Mouse (Mus musculus): ENCODE measurements at regions not wholly inside any gene's neighbourhood (a gene's known extent, or its start where the extent isn't known, plus 50 kb on each side); places are given as distances from the start of the nearest gene placed in this dataset.

- DNase-seq (ENCODE audit: low spot score) (no peak), ATAC-seq (ENCODE audit: low FRiP score, low TSS enrichment) (no peak)
- H3K9ac ChIP-seq (ENCODE audit: low read length) = no peak overlapping the region
- H3K4me1 ChIP-seq (replicated peaks; ENCODE audit: control insufficient read depth, insufficient read depth) = no peaks in the 10 kb centered on the region
- no peak for TF ChIP-seq CTCF (IDR thresholded peaks at IDR 0.05; ENCODE audit: low read depth)
- no peak for TF ChIP-seq EP300 (optimal IDR thresholded peaks at IDR 0.05)
- no peak overlapping the region for H3K4me3 ChIP-seq (ENCODE audit: low read depth, low read length)
- no peak overlapping the region for H3K4me2 ChIP-seq (replicated peaks; ENCODE audit: low read depth)
- H3K27me3 ChIP-seq (ENCODE audit: control insufficient read depth, insufficient read depth, low read length) = no peaks in the 10 kb centered on the region
- H3K9me3 ChIP-seq (ENCODE audit: control insufficient read depth, low read length) = no peaks in the 10 kb centered on the region
- 92% methylated on average over 11 of the region's 11 CpGs for WGBS
- H3K36me3 ChIP-seq (ENCODE audit: control insufficient read depth, insufficient read depth, low read length) = no peaks in the 10 kb centered on the region
- no peak overlapping the region for H3K27ac ChIP-seq (replicated peaks)
Observed at GRCm38 (mm10) chr10:26434586-26434985, 58.8 kb upstream of the L3mbtl3 start.

GRCm38 (mm10) chr10:26440720-26441119, 64.9 kb upstream of the L3mbtl3 start:
- Histone ChIP-seq H3K4me1 (replicated peaks; ENCODE audit: control insufficient read depth, insufficient read depth) (no peaks in the 10 kb centered on the region), H3K4me3 (ENCODE audit: low read depth, low read length) (no peak overlapping the region), H3K36me3 (ENCODE audit: control insufficient read depth, insufficient read depth, low read length) (no peaks in the 10 kb centered on the region), H3K9me3 (ENCODE audit: control insufficient read depth, low read length) (no peaks in the 10 kb centered on the region), H3K4me2 (replicated peaks; ENCODE audit: low read depth) (no peak overlapping the region), H3K27me3 (ENCODE audit: control insufficient read depth, insufficient read depth, low read length) (no peaks in the 10 kb centered on the region), H3K27ac (replicated peaks) (no peak overlapping the region), H3K9ac (ENCODE audit: low read length) (no peak overlapping the region)
- ATAC-seq (ENCODE audit: low FRiP score, low TSS enrichment) (no peak), DNase-seq (ENCODE audit: low spot score) (no peak)
- TF ChIP-seq EP300 (optimal IDR thresholded peaks at IDR 0.05) (no peak), CTCF (IDR thresholded peaks at IDR 0.05; ENCODE audit: low read depth) (no peak)
- WGBS = 98% methylated on average over 1 of the region's 1 CpGs

GRCm38 (mm10) chr10:26484311-26484710, 108.5 kb upstream of the L3mbtl3 start:
- DNase-seq (ENCODE audit: low spot score) = no peak
- no peaks in the 10 kb centered on the region for H3K27me3 ChIP-seq (ENCODE audit: control insufficient read depth, insufficient read depth, low read length)
- H3K9me3 ChIP-seq (ENCODE audit: control insufficient read depth, low read length) = no peaks in the 10 kb centered on the region
- ATAC-seq (ENCODE audit: low FRiP score, low TSS enrichment) = no peak
- no peaks in the 10 kb centered on the region for H3K4me1 ChIP-seq (replicated peaks; ENCODE audit: control insufficient read depth, insufficient read depth)
- H3K9ac ChIP-seq (ENCODE audit: low read length) = no peak overlapping the region
- H3K4me2 ChIP-seq (replicated peaks; ENCODE audit: low read depth) = no peak overlapping the region
- 33% methylated on average over 4 of the region's 4 CpGs for WGBS
- no peak overlapping the region for H3K27ac ChIP-seq (replicated peaks)
- H3K4me3 ChIP-seq (ENCODE audit: low read depth, low read length) = no peak overlapping the region
- TF ChIP-seq EP300 (optimal IDR thresholded peaks at IDR 0.05) (no peak), CTCF (IDR thresholded peaks at IDR 0.05; ENCODE audit: low read depth) (no peak)
- H3K36me3 ChIP-seq (ENCODE audit: control insufficient read depth, insufficient read depth, low read length) = no peaks in the 10 kb centered on the region

GRCm38 (mm10) chr10:26491351-26491750, 115.6 kb upstream of the L3mbtl3 start:
- no peaks in the 10 kb centered on the region for H3K4me1 ChIP-seq (replicated peaks; ENCODE audit: control insufficient read depth, insufficient read depth)
- H3K27me3 ChIP-seq (ENCODE audit: control insufficient read depth, insufficient read depth, low read length) = no peaks in the 10 kb centered on the region
- no peaks in the 10 kb centered on the region for H3K36me3 ChIP-seq (ENCODE audit: control insufficient read depth, insufficient read depth, low read length)
- WGBS = 90% methylated on average over 5 of the region's 5 CpGs
- H3K9ac ChIP-seq (ENCODE audit: low read length) = no peak overlapping the region
- TF ChIP-seq CTCF (IDR thresholded peaks at IDR 0.05; ENCODE audit: low read depth) (no peak), EP300 (optimal IDR thresholded peaks at IDR 0.05) (no peak)
- H3K9me3 ChIP-seq (ENCODE audit: control insufficient read depth, low read length) = no peaks in the 10 kb centered on the region
- no peak for DNase-seq (ENCODE audit: low spot score)
- no peak overlapping the region for H3K4me2 ChIP-seq (replicated peaks; ENCODE audit: low read depth)
- H3K4me3 ChIP-seq (ENCODE audit: low read depth, low read length) = no peak overlapping the region
- H3K27ac ChIP-seq (replicated peaks) = no peak overlapping the region
- no peak for ATAC-seq (ENCODE audit: low FRiP score, low TSS enrichment)

- ATAC-seq (ENCODE audit: low FRiP score, low TSS enrichment) (no peak), DNase-seq (ENCODE audit: low spot score) (no peak)
- Histone ChIP-seq H3K9me3 (ENCODE audit: control insufficient read depth, low read length) (no peaks in the 10 kb centered on the region), H3K4me1 (replicated peaks; ENCODE audit: control insufficient read depth, insufficient read depth) (no peaks in the 10 kb centered on the region), H3K27ac (replicated peaks) (no peak overlapping the region), H3K36me3 (ENCODE audit: control insufficient read depth, insufficient read depth, low read length) (no peaks in the 10 kb centered on the region), H3K27me3 (ENCODE audit: control insufficient read depth, insufficient read depth, low read length) (no peaks in the 10 kb centered on the region), H3K4me2 (replicated peaks; ENCODE audit: low read depth) (no peak overlapping the region), H3K9ac (ENCODE audit: low read length) (no peak overlapping the region), H3K4me3 (ENCODE audit: low read depth, low read length) (no peak overlapping the region)
- 44% methylated on average over 11 of the region's 11 CpGs for WGBS
- no peak for TF ChIP-seq EP300 (optimal IDR thresholded peaks at IDR 0.05)
- no peak for TF ChIP-seq CTCF (IDR thresholded peaks at IDR 0.05; ENCODE audit: low read depth)
Observed at GRCm38 (mm10) chr10:26492146-26492545, 116.4 kb upstream of the L3mbtl3 start.

GRCm38 (mm10) chr10:26492856-26493484, 117.2 kb upstream of the L3mbtl3 start:
- Histone ChIP-seq H3K9ac (ENCODE audit: low read length) (no peak overlapping the region), H3K4me3 (ENCODE audit: low read depth, low read length) (no peak overlapping the region), H3K27me3 (ENCODE audit: control insufficient read depth, insufficient read depth, low read length) (no peaks in the 10 kb centered on the region), H3K9me3 (ENCODE audit: control insufficient read depth, low read length) (no peaks in the 10 kb centered on the region), H3K4me1 (replicated peaks; ENCODE audit: control insufficient read depth, insufficient read depth) (no peaks in the 10 kb centered on the region), H3K36me3 (ENCODE audit: control insufficient read depth, insufficient read depth, low read length) (no peaks in the 10 kb centered on the region), H3K4me2 (replicated peaks; ENCODE audit: low read depth) (no peak overlapping the region), H3K27ac (replicated peaks) (no peak overlapping the region)
- no peak for ATAC-seq (ENCODE audit: low FRiP score, low TSS enrichment)
- TF ChIP-seq CTCF (IDR thresholded peaks at IDR 0.05; ENCODE audit: low read depth) (no peak), EP300 (optimal IDR thresholded peaks at IDR 0.05) (no peak)
- 70% methylated on average over 13 of the region's 13 CpGs for WGBS
- no peak for DNase-seq (ENCODE audit: low spot score)
